Mouse (Mus musculus): ENCODE data around the gene Lamp3.
"Not testable (repeated sequence)": the region's sequence is repeated elsewhere in the genome, so short reads cannot be mapped to it uniquely, and the experiment has no call there.

Lamp3 gene

DNA sequence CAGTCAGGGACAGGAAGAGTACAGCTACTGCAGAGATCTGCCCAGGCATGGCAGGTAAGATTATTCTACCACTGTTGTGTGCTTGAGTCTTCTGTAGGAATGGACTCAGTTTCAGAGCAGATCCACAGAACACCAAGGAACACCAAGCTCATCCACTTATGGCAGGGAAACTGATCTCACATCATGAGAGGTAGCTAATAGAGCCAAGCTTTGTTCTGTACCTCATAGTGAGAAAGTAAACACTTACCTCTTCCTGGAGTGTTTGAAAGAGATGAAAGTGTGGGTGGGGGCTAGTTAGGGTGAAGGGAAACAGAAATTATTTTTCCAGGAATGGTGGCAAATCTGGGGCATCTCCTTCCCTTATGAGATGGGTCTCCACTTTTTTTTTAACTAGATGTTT lies at the start of gene Lamp3:
Gene Lamp3, minus strand, starts transcription at position 160 of the 400 bp plus-strand sequence.
- DNase-seq (ENCODE audit: low spot score): no peak

DNA sequence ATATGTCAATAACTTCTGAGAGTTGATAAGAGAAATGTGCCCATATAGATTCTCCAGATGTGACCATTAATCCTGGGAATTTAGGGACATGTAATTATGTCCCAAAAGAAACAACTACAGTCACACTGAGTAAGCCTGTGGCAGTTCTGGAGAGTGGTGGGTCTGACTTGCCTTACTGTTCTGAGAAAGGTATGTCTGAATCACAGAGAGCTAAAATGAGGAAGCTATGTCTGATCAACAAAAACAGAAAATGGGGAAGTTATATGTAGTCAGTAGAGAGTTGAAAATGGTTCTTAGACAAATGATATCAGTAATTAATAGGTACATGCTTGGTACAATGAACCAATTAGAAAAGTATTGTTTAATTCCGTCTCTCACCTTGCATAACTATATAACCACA lies 26.7 kb upstream of the Lamp3 start:
- no peak for DNase-seq (ENCODE audit: low spot score)

DNA sequence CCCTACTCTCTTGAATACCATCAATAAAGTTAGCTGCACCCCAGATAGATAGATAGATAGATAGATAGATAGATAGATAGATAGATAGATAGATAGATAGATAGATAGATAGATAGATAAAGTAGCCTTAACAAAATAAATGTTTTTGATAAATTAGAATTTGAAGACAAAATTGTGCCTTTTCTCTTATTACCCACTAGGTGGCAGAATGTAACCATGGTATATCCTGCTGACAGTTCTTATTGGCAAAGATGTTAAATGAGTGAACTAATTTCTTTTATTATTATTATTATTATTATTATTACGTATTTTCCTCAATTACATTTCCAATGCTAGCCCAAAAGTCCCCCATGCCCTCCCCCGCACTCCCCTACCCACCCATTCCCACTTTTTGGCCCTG lies 18.0 kb upstream of the Lamp3 start:
- DNase-seq (ENCODE audit: low spot score): not testable (repeated sequence)

DNA sequence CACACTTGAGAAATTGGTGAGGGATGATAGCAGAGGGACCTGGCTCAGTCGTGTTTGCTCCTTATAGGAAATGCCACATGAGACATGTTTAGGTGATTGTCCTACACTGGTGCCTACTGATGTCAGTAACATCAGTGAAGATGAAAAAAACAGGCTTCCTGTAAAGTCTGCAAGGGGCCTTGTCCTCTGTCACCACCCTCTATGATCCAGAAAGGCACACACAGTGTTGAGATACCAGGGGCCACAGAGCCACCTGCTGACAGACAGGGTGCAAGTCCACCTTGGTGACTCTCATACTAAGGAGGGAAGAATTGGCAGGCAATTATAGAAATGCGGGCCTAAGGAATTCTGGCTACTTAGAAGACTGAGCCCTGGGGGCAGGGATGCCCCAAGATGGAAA lies 14.8 kb upstream of the Lamp3 start:
- DNase-seq (ENCODE audit: low spot score): no peak

DNA sequence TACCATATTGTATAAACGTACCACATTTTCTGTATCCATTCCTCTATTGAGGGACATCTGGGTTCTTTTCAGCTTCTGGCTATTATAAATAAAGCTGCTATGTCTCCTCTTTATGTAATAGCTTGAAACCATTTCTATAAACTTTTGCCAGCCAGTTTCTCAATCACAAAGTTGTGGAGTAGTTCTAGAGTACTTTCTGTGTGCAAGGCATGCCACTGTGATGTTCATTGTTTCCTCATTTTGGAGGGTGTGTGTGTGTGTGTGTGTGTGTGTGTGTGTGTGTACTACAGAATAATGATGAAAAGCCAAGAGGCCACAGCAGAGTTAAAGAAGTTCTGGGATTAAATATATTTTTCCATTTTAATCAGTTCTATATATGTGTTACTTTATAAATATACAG lies 1.2 kb upstream of the Lamp3 start:
- DNase-seq (ENCODE audit: low spot score): no peak

DNA sequence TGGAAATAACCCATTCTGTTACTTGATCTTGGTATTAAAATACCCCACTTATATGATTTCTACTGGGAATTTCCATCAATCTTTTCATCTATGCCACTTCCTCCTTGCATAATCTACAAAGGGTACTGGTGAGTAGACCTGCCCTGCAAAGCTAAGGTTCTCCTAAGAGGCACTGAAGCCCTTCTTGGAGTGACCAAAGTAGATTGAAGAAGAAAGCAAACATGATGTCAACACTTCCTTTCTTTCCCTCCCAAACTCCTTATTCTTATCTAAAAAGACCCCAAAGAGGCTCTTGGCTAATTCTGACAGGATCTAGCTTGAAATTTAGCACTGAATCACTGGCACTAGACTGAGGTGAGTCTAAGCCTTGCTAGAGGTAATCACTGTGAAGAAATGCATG lies 7.0 kb downstream of the Lamp3 start:
- DNase-seq (ENCODE audit: low spot score): no peak

DNA sequence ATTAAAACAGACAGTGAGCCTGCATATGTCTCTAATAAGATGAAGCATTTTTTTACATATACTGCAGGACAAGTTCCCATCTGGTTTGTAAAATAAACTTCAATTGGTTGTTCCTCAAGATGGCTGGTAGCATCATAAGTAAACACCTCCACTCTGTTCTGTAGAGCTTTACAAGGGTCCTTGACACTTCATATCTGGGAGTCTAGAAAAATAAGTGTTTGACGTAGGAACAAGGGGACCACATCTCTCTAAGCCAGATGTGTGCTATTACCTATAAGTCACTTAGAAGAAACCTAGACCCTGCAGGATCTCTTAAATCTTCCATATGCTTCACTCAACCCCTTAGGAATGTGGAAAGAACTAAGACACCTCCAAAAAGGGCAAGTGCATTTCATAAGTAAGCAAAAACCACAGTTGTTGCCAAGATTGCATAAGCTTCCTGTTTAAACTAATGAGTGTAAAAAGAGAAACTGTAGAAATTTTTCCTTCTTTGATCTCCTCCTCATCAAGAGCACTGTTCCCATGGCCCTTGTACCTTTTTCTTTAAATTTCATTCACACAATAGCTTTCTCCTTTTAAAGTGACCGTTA lies 35.3 kb downstream of the Lamp3 start:
- DNase-seq (ENCODE audit: low spot score): no peak

DNA sequence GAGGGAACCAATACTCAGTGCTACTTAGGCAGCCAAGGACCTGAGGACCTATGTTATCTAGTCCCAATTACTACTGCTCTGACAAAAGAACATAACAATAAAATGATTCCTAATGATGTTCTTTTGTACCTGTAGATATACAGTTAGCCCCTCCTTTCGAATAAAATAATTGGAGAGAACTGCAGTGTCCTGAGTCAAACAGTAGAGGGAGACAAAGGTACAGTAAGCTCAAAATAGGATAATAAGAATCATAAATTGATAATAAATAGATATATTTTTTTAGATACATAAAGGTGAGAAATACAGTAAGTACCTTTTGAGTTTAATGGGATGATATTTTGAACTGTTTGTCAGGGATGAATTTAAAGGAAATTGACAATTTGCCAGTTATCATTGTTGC lies 39.9 kb downstream of the Lamp3 start:
- no peak for DNase-seq (ENCODE audit: low spot score)

DNA sequence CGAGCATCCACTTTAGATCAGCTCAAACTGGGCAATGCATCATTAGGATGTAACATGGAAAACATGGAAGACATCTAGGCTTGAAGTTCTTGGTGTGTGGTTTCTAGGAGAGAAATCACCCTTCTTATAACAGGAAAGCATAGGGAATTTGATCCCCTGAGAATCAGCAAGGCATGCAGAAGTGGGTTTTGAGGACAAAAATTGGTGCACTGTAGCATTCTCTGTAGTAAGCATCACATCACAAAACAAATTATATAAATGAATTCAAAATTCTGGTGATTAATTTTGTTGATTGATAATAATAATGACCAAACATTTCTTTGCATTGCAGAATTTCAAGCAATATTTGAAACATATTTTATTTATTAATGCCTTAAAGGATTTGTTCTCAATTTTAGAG lies 76.4 kb downstream of the Lamp3 start, which contains the start of gene Olfr171:
Gene Olfr171, minus strand, starts transcription at position 101 of the 400 bp plus-strand sequence.
- DNase-seq (ENCODE audit: low spot score): no peak

DNA sequence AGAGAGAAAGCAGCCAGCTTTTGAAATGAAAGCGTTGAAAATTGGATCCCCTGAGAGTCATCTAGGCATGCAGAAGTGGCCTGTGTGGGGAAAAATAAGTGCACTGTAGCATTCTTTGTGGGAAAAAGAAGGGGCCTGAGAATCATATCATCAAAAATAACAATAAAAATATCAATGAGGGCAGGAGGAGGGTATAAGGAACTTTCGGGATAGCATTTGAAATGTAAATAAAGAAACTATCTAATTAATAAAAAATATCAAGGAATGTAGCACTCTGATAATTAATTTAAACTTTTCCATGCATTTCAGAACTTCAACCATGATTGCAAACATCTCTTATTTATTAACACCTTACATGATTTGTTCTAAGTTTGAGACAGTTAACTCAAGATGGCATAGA lies 94.4 kb downstream of the Lamp3 start, which contains the start of gene Olfr170:
Gene Olfr170, minus strand, starts transcription at position 101 of the 400 bp plus-strand sequence.
- DNase-seq (ENCODE audit: low spot score): not testable (repeated sequence)
